Mouse (Mus musculus): ENCODE data around the gene Emid1. TPM values are rescaled to one million over a fixed set of nuclear protein-coding genes. Genes with fewer than 3 reads are reported as not detected.

Gene Emid1
- polyA plus RNA-seq, 1 experiment from 2014 or later = 7.9 TPM

DNA sequence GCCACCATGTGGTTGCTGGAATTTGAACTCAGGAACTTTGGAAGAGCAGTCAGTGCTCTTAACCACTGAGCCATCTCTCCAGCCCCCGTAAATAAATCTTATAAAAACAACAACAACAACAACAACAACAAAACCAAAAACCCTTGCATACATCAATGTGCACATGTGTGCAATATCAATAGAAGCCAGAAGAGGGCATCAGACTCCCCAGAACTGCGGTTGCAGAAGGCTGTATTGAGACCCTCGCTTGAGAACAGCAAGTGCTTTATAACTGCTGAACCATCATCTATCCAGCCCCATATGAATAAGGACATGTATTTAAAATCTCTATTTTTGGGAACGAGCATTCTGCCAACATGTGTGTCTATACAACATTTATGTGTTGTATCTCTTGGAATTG is 77.2 kb downstream of the Emid1 start:
- ATAC-seq (ENCODE audit: low FRiP score, low TSS enrichment) (no peak), DNase-seq (peak; percentile 65)
- Histone ChIP-seq H3K9me3 (ENCODE audit: control insufficient read depth, low read length) (no peaks in the 10 kb centered on the region), H3K9ac (replicated peaks; ENCODE audit: low read length) (no peak overlapping the region), H3K4me1 (ENCODE audit: control insufficient read depth, insufficient read depth, low read length) (no peaks in the 10 kb centered on the region), H3K36me3 (ENCODE audit: control insufficient read depth, insufficient read depth, low read length) (peaks cover 76% of the 10 kb centered on the region), H3K4me3 (replicated peaks; ENCODE audit: low read depth, low read length) (no peak overlapping the region), H3K27ac (replicated peaks; ENCODE audit: low read depth, low read length) (no peak overlapping the region), H3K27me3 (ENCODE audit: control insufficient read depth, insufficient read depth, low read length) (no peaks in the 10 kb centered on the region), H3K4me2 (ENCODE audit: low read length) (no peak overlapping the region)
- WGBS = 67% methylated on average over 4 of the region's 4 CpGs

DNA sequence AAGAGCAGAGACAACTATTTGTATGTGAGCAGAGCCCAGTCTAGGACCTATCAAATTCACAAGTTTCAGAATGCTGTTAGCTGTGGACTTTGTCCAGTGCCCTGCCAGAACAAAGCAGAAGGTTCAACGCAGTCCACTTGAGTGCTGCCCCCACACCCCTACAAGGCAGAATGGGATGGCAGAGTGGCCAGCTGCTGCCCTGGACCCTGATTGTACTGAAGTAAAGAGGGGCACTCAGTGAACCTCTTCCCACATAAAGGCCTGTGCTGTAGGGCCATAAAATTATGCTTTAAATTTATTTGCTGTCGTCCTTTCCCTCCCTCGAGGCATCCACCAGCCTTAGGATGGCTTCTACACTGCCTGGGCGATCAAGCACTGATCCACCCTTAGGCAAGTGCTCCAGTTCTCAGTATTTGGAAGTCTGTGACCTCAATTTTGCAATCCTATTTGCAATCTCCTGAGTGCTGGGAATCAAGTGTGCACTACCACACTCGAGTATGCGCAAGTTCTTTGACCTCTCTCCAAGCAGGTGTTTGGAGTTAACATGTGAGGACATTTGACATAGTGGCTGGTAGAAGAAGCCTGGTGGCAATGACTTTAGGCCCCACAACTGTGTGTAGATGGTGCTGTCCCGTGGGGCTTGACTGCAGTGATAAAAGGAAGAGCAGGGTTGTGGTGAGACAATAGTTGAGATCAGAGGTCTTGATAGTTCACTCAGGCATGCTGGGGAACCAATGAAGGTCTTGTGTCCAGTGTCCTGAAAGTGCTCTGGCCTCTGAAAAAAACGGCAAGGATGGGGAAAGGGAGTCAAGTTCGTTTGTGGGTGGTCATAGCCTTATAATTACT is 83.7 kb downstream of the Emid1 start:
- WGBS = 83% methylated on average over 9 of the region's 9 CpGs
- H3K27ac ChIP-seq (replicated peaks; ENCODE audit: low read depth, low read length) = no peak overlapping the region
- no peak overlapping the region for H3K4me3 ChIP-seq (replicated peaks; ENCODE audit: low read depth, low read length)
- no peaks in the 10 kb centered on the region for H3K9me3 ChIP-seq (ENCODE audit: control insufficient read depth, low read length)
- peaks cover 55% of the 10 kb centered on the region for H3K36me3 ChIP-seq (ENCODE audit: control insufficient read depth, insufficient read depth, low read length)
- H3K4me2 ChIP-seq (ENCODE audit: low read length) = no peak overlapping the region
- H3K27me3 ChIP-seq (ENCODE audit: control insufficient read depth, insufficient read depth, low read length) = peaks cover 14% of the 10 kb centered on the region
- no peak for DNase-seq
- ATAC-seq (ENCODE audit: low FRiP score, low TSS enrichment) = no peak
- H3K9ac ChIP-seq (replicated peaks; ENCODE audit: low read length) = no peak overlapping the region
- peaks cover 11% of the 10 kb centered on the region for H3K4me1 ChIP-seq (ENCODE audit: control insufficient read depth, insufficient read depth, low read length)

DNA sequence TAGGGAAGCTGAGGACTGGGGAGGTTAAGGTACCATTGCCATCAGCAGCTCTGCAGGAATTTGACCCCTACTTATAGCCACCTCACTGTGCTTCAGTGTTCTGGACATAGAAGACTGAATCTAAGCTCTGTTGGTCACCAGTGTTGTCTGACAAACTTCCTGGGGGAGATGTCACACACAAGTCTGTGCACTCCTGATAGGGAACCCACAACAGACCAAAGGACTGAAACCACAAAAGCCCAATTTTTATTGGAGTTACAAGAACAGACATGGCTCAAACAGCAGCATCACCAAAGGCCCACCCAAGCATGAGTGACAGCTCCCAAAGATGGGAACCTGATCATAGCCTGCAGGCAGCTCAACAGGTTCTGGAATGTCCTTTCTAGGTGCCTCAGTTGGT is 85.0 kb downstream of the Emid1 start:
- Histone ChIP-seq H3K4me1 (ENCODE audit: control insufficient read depth, insufficient read depth, low read length) (peaks cover 23% of the 10 kb centered on the region), H3K4me3 (replicated peaks; ENCODE audit: low read depth, low read length) (no peak overlapping the region), H3K9ac (replicated peaks; ENCODE audit: low read length) (no peak overlapping the region), H3K36me3 (ENCODE audit: control insufficient read depth, insufficient read depth, low read length) (peaks cover 42% of the 10 kb centered on the region), H3K27me3 (ENCODE audit: control insufficient read depth, insufficient read depth, low read length) (peaks cover 27% of the 10 kb centered on the region), H3K9me3 (ENCODE audit: control insufficient read depth, low read length) (no peaks in the 10 kb centered on the region), H3K4me2 (ENCODE audit: low read length) (no peak overlapping the region), H3K27ac (replicated peaks; ENCODE audit: low read depth, low read length) (no peak overlapping the region)
- no peak for ATAC-seq (ENCODE audit: low FRiP score, low TSS enrichment)
- no peak for DNase-seq

GRCm38 (mm10) chr11:5065056-5065821 is 86.8 kb downstream of the Emid1 start, which contains the start of gene Gas2l1:
Gas2l1 (minus strand) TSS chr11:5065327.
- Histone ChIP-seq H3K4me3 (replicated peaks; ENCODE audit: low read depth, low read length) (peak within 1 kb of the TSS; percentile 72), H3K9ac (replicated peaks; ENCODE audit: low read length) (peak within 1 kb of the TSS; percentile 69), H3K4me1 (ENCODE audit: control insufficient read depth, insufficient read depth, low read length) (peaks cover 36% of the 10 kb centered on the region), H3K36me3 (ENCODE audit: control insufficient read depth, insufficient read depth, low read length) (peaks cover 28% of the 10 kb centered on the region), H3K9me3 (ENCODE audit: control insufficient read depth, low read length) (no peaks in the 10 kb centered on the region), H3K27ac (replicated peaks; ENCODE audit: low read depth, low read length) (no peak within 1 kb of the TSS), H3K4me2 (ENCODE audit: low read length) (peak within 1 kb of the TSS; percentile 72), H3K27me3 (ENCODE audit: control insufficient read depth, insufficient read depth, low read length) (peaks cover 45% of the 10 kb centered on the region)
- DNase-seq = peak; percentile 94
- WGBS = under 1% methylated on average over 50 of the region's 50 CpGs
- peak; percentile 86 for ATAC-seq (ENCODE audit: low FRiP score, low TSS enrichment)

DNA sequence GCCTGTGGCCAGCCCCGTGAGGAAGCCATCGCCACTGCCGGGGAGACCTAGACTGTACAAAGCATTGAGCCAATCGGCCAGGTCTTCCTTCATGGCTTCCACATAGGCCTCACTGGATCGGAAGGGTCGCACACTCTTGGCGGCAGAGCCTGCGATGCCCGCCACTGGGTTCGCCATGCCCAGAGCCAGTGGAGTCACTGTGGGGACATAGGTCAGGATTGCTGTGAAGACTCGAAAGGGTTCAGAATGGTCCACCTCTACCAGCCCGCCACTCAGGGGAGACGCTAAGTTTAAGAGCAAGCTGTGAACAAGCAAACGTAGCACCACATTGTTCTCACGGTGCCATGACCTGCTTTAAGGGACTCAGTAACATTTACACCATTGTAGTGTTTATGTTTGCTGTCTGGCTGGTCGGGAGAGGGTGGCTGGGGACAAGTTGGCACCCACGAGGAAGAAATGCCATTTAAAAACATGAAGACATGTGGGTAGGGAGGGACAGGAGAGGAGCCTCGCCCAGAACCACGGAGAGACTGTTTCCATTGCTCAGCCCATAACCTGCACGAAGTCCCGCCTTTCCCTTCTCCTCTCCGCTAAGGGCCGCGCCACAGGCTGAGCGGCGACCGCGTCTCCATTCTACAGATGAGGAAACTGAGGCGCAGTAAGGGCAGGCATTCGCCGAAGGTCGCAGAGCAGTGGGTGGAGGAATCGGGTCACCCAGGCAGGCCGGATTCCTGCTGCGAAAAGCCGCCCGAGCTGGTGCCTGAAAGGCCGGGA is 87.6 kb downstream of the Emid1 start:
- H3K4me1 ChIP-seq (ENCODE audit: control insufficient read depth, insufficient read depth, low read length) = peaks cover 36% of the 10 kb centered on the region
- peak overlapping the region; percentile 72 for H3K4me3 ChIP-seq (replicated peaks; ENCODE audit: low read depth, low read length)
- H3K27me3 ChIP-seq (ENCODE audit: control insufficient read depth, insufficient read depth, low read length) = peaks cover 53% of the 10 kb centered on the region
- H3K36me3 ChIP-seq (ENCODE audit: control insufficient read depth, insufficient read depth, low read length) = peaks cover 22% of the 10 kb centered on the region
- H3K27ac ChIP-seq (replicated peaks; ENCODE audit: low read depth, low read length) = no peak overlapping the region
- DNase-seq (no peak), ATAC-seq (ENCODE audit: low FRiP score, low TSS enrichment) (no peak)
- H3K9me3 ChIP-seq (ENCODE audit: control insufficient read depth, low read length) = no peaks in the 10 kb centered on the region
- peak overlapping the region; percentile 72 for H3K4me2 ChIP-seq (ENCODE audit: low read length)
- 15% methylated on average over 38 of the region's 38 CpGs for WGBS
- H3K9ac ChIP-seq (replicated peaks; ENCODE audit: low read length) = peak overlapping the region; percentile 69

DNA sequence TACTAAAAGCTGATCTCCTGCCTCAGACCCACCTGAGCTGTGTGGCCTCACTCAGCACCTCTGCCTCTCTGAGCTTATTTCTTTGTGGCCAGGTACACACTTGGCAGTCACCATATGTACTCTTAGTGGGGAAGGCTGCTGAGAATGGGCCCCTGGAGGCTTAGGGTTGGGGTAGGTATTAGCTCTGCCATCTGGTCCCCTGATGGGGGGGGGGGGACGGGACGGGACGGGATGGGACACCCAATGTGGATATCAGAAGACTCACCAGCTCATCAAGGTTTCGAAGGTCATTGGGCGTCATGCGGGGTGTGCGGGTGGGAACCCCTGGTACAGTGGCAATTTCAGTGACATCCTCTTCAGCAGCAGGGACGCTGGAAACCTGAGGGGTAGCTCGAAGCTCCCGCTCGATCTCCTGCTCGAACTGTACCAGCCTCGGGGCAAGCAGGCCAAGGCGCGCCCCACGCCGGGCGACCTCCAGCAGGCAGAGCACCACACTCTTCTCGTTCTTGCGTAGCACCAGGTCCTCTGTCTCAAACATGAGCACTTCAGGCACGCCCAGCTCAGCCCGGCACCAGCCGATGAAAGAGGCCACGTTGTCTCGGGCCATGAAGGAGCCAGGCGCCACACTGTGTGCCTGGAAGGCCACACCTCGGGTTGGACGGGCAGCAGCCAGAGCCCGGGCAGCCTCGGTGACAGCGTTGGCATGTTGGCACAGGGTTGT is 88.3 kb downstream of the Emid1 start:
- peak overlapping the region; percentile 72 for H3K4me2 ChIP-seq (ENCODE audit: low read length)
- H3K4me3 ChIP-seq (replicated peaks; ENCODE audit: low read depth, low read length) = peak overlapping the region; percentile 72
- H3K4me1 ChIP-seq (ENCODE audit: control insufficient read depth, insufficient read depth, low read length) = peaks cover 36% of the 10 kb centered on the region
- H3K36me3 ChIP-seq (ENCODE audit: control insufficient read depth, insufficient read depth, low read length) = peaks cover 15% of the 10 kb centered on the region
- no peaks in the 10 kb centered on the region for H3K9me3 ChIP-seq (ENCODE audit: control insufficient read depth, low read length)
- peak overlapping the region; percentile 20; the same call in 1 of the 2 replicates for H3K9ac ChIP-seq (replicated peaks; ENCODE audit: low read length)
- ATAC-seq (ENCODE audit: low FRiP score, low TSS enrichment) (no peak), DNase-seq (no peak)
- H3K27me3 ChIP-seq (ENCODE audit: control insufficient read depth, insufficient read depth, low read length) = peaks cover 60% of the 10 kb centered on the region
- WGBS = 53% methylated on average over 31 of the region's 31 CpGs
- no peak overlapping the region for H3K27ac ChIP-seq (replicated peaks; ENCODE audit: low read depth, low read length)

- Histone ChIP-seq H3K4me2 (ENCODE audit: low read length) (peak overlapping the region; percentile 12; the same call in 1 of the 2 replicates), H3K4me1 (ENCODE audit: control insufficient read depth, insufficient read depth, low read length) (peaks cover 40% of the 10 kb centered on the region), H3K4me3 (replicated peaks; ENCODE audit: low read depth, low read length) (no peak overlapping the region), H3K9ac (replicated peaks; ENCODE audit: low read length) (no peak overlapping the region), H3K27ac (replicated peaks; ENCODE audit: low read depth, low read length) (no peak overlapping the region), H3K9me3 (ENCODE audit: control insufficient read depth, low read length) (no peaks in the 10 kb centered on the region), H3K36me3 (ENCODE audit: control insufficient read depth, insufficient read depth, low read length) (peaks cover 7% of the 10 kb centered on the region; the same call in 1 of the 2 replicates), H3K27me3 (ENCODE audit: control insufficient read depth, insufficient read depth, low read length) (peaks cover 66% of the 10 kb centered on the region)
- WGBS = 63% methylated on average over 13 of the region's 13 CpGs
- DNase-seq (no peak), ATAC-seq (ENCODE audit: low FRiP score, low TSS enrichment) (no peak)
Measured at GRCm38 (mm10) chr11:5062860-5063505, 89.1 kb downstream of the Emid1 start.

Measured in midbrain, embryonic 14.5 days (tissue).